Mouse (Mus musculus) embryonic facial prominence, embryonic 14.5 days (tissue): ENCODE data around the gene Terb1. TPM values are rescaled to one million over a fixed set of nuclear protein-coding genes. Genes with fewer than 3 reads are reported as not detected.

ENCODE experiments used
- ATAC-seq: fragments of 200-750 bp; cut with Nextera tagmentation; 2 replicates; pipeline ENCODE4 v1.8.0; 2017; ENCODE audit warnings: low read depth, moderate number of reproducible peaks, moderate TSS enrichment
- DNase-seq: peaks from one replicate; pipeline ENCODE4 v3.0.0-alpha.2; 2015; ENCODE audit warnings: low spot score
- H3K27ac ChIP-seq: fragments of 300-500 bp; sonication (generic); replicated peaks from 2 replicates; pipeline ENCODE4 v1.5.1; 2014; ENCODE audit warnings: low read depth, mild to moderate bottlenecking, low read length, moderate library complexity
- H3K27me3 ChIP-seq: fragments of 300-500 bp; sonication (generic); replicated peaks from 2 replicates; pipeline ENCODE4 v1.6.1; 2014; ENCODE audit warnings: low read length; ENCODE audit not compliant: control insufficient read depth, insufficient read depth
- H3K36me3 ChIP-seq: fragments of 300-500 bp; sonication (generic); 2 replicates; pipeline ENCODE4 v1.6.1; 2014; ENCODE audit warnings: low read length, mixed read lengths; ENCODE audit not compliant: control insufficient read depth, insufficient read depth
- H3K4me1 ChIP-seq: fragments of 300-500 bp; sonication (generic); 2 replicates; pipeline ENCODE4 v1.6.1; 2014; ENCODE audit warnings: antibody characterized with exemption, low read length; ENCODE audit not compliant: control insufficient read depth, insufficient read depth
- H3K4me2 ChIP-seq: fragments of 300-500 bp; sonication (generic); 2 replicates; pipeline ENCODE4 v1.6.1; 2014; ENCODE audit warnings: low read depth, mild to moderate bottlenecking, low read length, moderate library complexity, mixed read lengths
- H3K4me3 ChIP-seq: fragments of 300-500 bp; sonication (generic); 2 replicates; pipeline ENCODE4 v1.5.1; 2014; ENCODE audit warnings: low read depth, mild to moderate bottlenecking, low read length
- H3K9ac ChIP-seq: fragments of 300-500 bp; sonication (generic); 2 replicates; pipeline ENCODE4 v1.6.1; 2014; ENCODE audit warnings: low read depth, mild to moderate bottlenecking, low read length, moderate library complexity, mixed read lengths
- H3K9me3 ChIP-seq: fragments of 300-500 bp; sonication (generic); 2 replicates; pipeline ENCODE4 v1.6.1; 2016; ENCODE audit warnings: low read length; ENCODE audit not compliant: control insufficient read depth
- WGBS: fragments of 180-500 bp; shearing (Covaris S2); extraction: QIAGEN DNeasy Blood & Tissue Kit; methylation state at CpG from one replicate; pipeline ENCODE4 v1.1.7; 2014; 5-methylcytosine and 5-hydroxymethylcytosine counted together
- polyA plus RNA-seq: library from polyadenylated mRNA; unstranded; fragments of >200 nt; fragmentation: Nextera tagmentation; extraction: Ambion mirVana; gene quantifications from 2 replicates; pipeline ENCODE4 v1.2.1, GENCODE M21; 2014

Gene Terb1
- polyA plus RNA-seq, 1 experiment from 2014 or later: 0.53 TPM

- ATAC-seq (no peak), DNase-seq (no peak)
- Histone ChIP-seq H3K27me3 (no peaks in the 10 kb centered on the region), H3K4me1 (peaks cover 6% of the 10 kb centered on the region; the same call in 1 of the 2 replicates), H3K4me3 (no peak overlapping the region), H3K36me3 (peaks cover 98% of the 10 kb centered on the region), H3K9ac (no peak overlapping the region), H3K4me2 (no peak overlapping the region), H3K27ac (no peak overlapping the region), H3K9me3 (0 out of 2 replicates have a peak, but pooled peaks cover 3% of the 10 kb centered on the region)
- WGBS: 87% methylated on average over 4 of the region's 4 CpGs
Measured at GRCm38 (mm10) chr8:104434275-104434674, 75.4 kb downstream of the Terb1 start.

- no peaks in the 10 kb centered on the region for H3K27me3 ChIP-seq
- H3K27ac ChIP-seq: no peak overlapping the region
- ATAC-seq (no peak), DNase-seq (no peak)
- H3K4me1 ChIP-seq: peaks cover 6% of the 10 kb centered on the region; the same call in 1 of the 2 replicates
- no peak overlapping the region for H3K4me2 ChIP-seq
- no peak overlapping the region for H3K4me3 ChIP-seq
- no peak overlapping the region for H3K9ac ChIP-seq
- peaks cover 98% of the 10 kb centered on the region for H3K36me3 ChIP-seq
- 0 out of 2 replicates have a peak, but pooled peaks cover 3% of the 10 kb centered on the region for H3K9me3 ChIP-seq
- 94% methylated on average over 5 of the region's 5 CpGs for WGBS
Measured at GRCm38 (mm10) chr8:104433191-104433842, 76.4 kb downstream of the Terb1 start.

- ATAC-seq (no peak), DNase-seq (no peak)
- H3K4me1 ChIP-seq: peaks cover 6% of the 10 kb centered on the region; the same call in 1 of the 2 replicates
- H3K9me3 ChIP-seq: 0 out of 2 replicates have a peak, but pooled peaks cover 3% of the 10 kb centered on the region
- 97% methylated on average over 6 of the region's 6 CpGs for WGBS
- no peak overlapping the region for H3K4me3 ChIP-seq
- H3K4me2 ChIP-seq: no peak overlapping the region
- peaks cover 99% of the 10 kb centered on the region for H3K36me3 ChIP-seq
- no peak overlapping the region for H3K27ac ChIP-seq
- H3K27me3 ChIP-seq: no peaks in the 10 kb centered on the region
- H3K9ac ChIP-seq: no peak overlapping the region
Measured at GRCm38 (mm10) chr8:104432656-104433055, 77.1 kb downstream of the Terb1 start.

- Histone ChIP-seq H3K9ac (no peak overlapping the region), H3K4me1 (no peaks in the 10 kb centered on the region), H3K4me2 (no peak overlapping the region), H3K27me3 (no peaks in the 10 kb centered on the region), H3K27ac (no peak overlapping the region), H3K36me3 (peaks cover 99% of the 10 kb centered on the region), H3K9me3 (0 out of 2 replicates have a peak, but pooled peaks cover 3% of the 10 kb centered on the region), H3K4me3 (no peak overlapping the region)
- 87% methylated on average over 7 of the region's 7 CpGs for WGBS
- DNase-seq: no peak
- ATAC-seq: no peak
Measured at GRCm38 (mm10) chr8:104430230-104430629, 79.5 kb downstream of the Terb1 start.

- Histone ChIP-seq H3K27ac (no peak overlapping the region), H3K4me1 (no peaks in the 10 kb centered on the region), H3K9ac (no peak overlapping the region), H3K9me3 (0 out of 2 replicates have a peak, but pooled peaks cover 3% of the 10 kb centered on the region), H3K4me2 (no peak overlapping the region), H3K27me3 (no peaks in the 10 kb centered on the region), H3K36me3 (peaks cover 100% of the 10 kb centered on the region), H3K4me3 (no peak overlapping the region)
- DNase-seq: no peak
- WGBS: 95% methylated on average over 13 of the region's 13 CpGs
- ATAC-seq: no peak
Measured at GRCm38 (mm10) chr8:104427703-104428102, 82.0 kb downstream of the Terb1 start.

GRCm38 (mm10) chr8:104422313-104422712 is 87.4 kb downstream of the Terb1 start:
- Histone ChIP-seq H3K9ac (no peak overlapping the region), H3K27ac (no peak overlapping the region), H3K27me3 (no peaks in the 10 kb centered on the region), H3K4me1 (no peaks in the 10 kb centered on the region), H3K4me2 (no peak overlapping the region), H3K36me3 (peaks cover 100% of the 10 kb centered on the region), H3K9me3 (no peaks in the 10 kb centered on the region), H3K4me3 (no peak overlapping the region)
- DNase-seq (no peak), ATAC-seq (no peak)
- WGBS: 83% methylated on average over 6 of the region's 6 CpGs

GRCm38 (mm10) chr8:104416022-104416421 is 93.7 kb downstream of the Terb1 start:
- no peak for DNase-seq
- 63% methylated on average over 6 of the region's 6 CpGs for WGBS
- H3K4me1 ChIP-seq: no peaks in the 10 kb centered on the region
- no peak overlapping the region for H3K4me3 ChIP-seq
- H3K4me2 ChIP-seq: no peak overlapping the region
- H3K27ac ChIP-seq: no peak overlapping the region
- peaks cover 41% of the 10 kb centered on the region for H3K36me3 ChIP-seq
- no peak overlapping the region for H3K9ac ChIP-seq
- no peaks in the 10 kb centered on the region for H3K9me3 ChIP-seq
- ATAC-seq: no peak
- no peaks in the 10 kb centered on the region for H3K27me3 ChIP-seq

- WGBS: 54% methylated on average over 3 of the region's 3 CpGs
- no peaks in the 10 kb centered on the region for H3K9me3 ChIP-seq
- H3K27me3 ChIP-seq: no peaks in the 10 kb centered on the region
- DNase-seq (no peak), ATAC-seq (no peak)
- no peak overlapping the region for H3K9ac ChIP-seq
- H3K27ac ChIP-seq: no peak overlapping the region
- no peaks in the 10 kb centered on the region for H3K4me1 ChIP-seq
- peaks cover 23% of the 10 kb centered on the region for H3K36me3 ChIP-seq
- H3K4me3 ChIP-seq: no peak overlapping the region
- no peak overlapping the region for H3K4me2 ChIP-seq
Measured at GRCm38 (mm10) chr8:104414204-104414603, 95.5 kb downstream of the Terb1 start.

GRCm38 (mm10) chr8:104413770-104414169 is 95.9 kb downstream of the Terb1 start:
- Histone ChIP-seq H3K4me3 (no peak overlapping the region), H3K9me3 (no peaks in the 10 kb centered on the region), H3K4me1 (no peaks in the 10 kb centered on the region), H3K27me3 (no peaks in the 10 kb centered on the region), H3K27ac (no peak overlapping the region), H3K36me3 (peaks cover 18% of the 10 kb centered on the region), H3K9ac (no peak overlapping the region), H3K4me2 (no peak overlapping the region)
- ATAC-seq (no peak), DNase-seq (no peak)
- 74% methylated on average over 4 of the region's 4 CpGs for WGBS
